Mouse (Mus musculus): ENCODE data around the gene Paqr6.

- TF ChIP-seq CTCF (IDR thresholded peaks at IDR 0.05; ENCODE audit: low read depth, low read length), result no peak
- TF ChIP-seq POLR2A (IDR thresholded peaks at IDR 0.05; ENCODE audit: borderline replicate concordance, low read depth, low read length), result no peak
These were observed 20.0 kb downstream of the Paqr6 start, which contains the start of gene Bglap for GRCm38 (mm10) chr3:88384364-88384763.

Measured in bone marrow macrophage, adult 2 months (primary cell).